In the genomic region with DNA sequence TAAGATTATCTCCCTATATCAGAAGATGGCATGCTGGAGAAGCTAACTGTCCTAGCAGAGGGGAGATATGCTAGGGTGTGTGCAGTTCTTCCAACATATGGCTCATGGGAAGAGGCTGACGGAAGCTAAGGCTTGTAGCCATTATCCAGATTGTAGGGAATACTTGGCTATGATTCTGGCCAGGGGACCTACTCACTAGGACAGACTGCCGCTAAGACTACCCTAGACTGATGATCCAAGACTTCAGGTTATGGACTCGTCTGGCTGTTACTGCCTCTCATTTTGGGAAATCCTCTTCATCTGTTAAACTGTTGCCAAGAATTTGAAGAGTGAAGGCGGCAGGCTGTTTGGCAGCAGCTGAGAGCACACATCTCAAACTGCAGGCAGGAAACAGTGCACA, we compare ENCODE assay signal across 37 mouse cellular contexts. TPM values are rescaled to one million over a fixed set of nuclear protein-coding genes. Genes with fewer than 3 reads are reported as not detected.
A peak's percentile ranks its signal among the peaks of the same experiment; 100 is the strongest.
DNase-seq lines count a peak whose midpoint lies in the region; ATAC-seq and TF ChIP-seq lines count a peak whose summit lies in the region.
"Had no signal": no experiment of that assay in that cellular context is flagged by ENCODE, and none has a peak within 500 bp of the region (broad histone marks: within the 10 kb centered on the region; RNA-seq: fewer than 3 reads in every experiment).

No protein-coding gene starts in this region.

- no peak overlapping the region for H3K9ac ChIP-seq in forebrain, embryonic 16.5 days (replicated peaks; ENCODE audit: low read depth, low read length)
- no peak overlapping the region for H3K9ac ChIP-seq in forebrain, embryonic 11.5 days (ENCODE audit: low read length)
- H3K9ac ChIP-seq: embryonic facial prominence, embryonic 15.5 days; heart, embryonic 13.5 days; hindbrain, embryonic 15.5 days; kidney, embryonic 15.5 days; liver, embryonic 14.5 days; midbrain, embryonic 15.5 days; neural tube, embryonic 15.5 days had no signal

- ATAC-seq in forebrain, embryonic 16.5 days = peak; percentile 58
- no peak for ATAC-seq in forebrain, embryonic 11.5 days (replicated peaks; ENCODE audit: low FRiP score)
- ATAC-seq: activated CD4-positive, CD25-positive, alpha-beta regulatory T cell, adult 4 months; forebrain, embryonic 14.5 days; inflammation-experienced regulatory T-cells, adult 6 months; midbrain, embryonic 15.5 days had no signal

- no peak overlapping the region for H3K27ac ChIP-seq in forebrain, embryonic 16.5 days (ENCODE audit: low read length)
- no peak overlapping the region for H3K27ac ChIP-seq in forebrain, embryonic 11.5 days (ENCODE audit: low read depth, low read length)
- H3K27ac ChIP-seq in left cerebral cortex, adult 2 months = no peak overlapping the region; the same call in 1 of the 2 replicates
- H3K27ac ChIP-seq: embryonic facial prominence, embryonic 10.5 days; embryonic facial prominence, embryonic 15.5 days; gastrocnemius, adult 2 months; heart, embryonic 13.5 days; hindbrain, embryonic 15.5 days; kidney, embryonic 15.5 days; layer of hippocampus, adult 2 months; liver, embryonic 14.5 days; macrophage; midbrain, embryonic 15.5 days; neural tube, embryonic 15.5 days had no signal

- intact Hi-C loops in left cerebral cortex, adult 2 months (cut with DNase I) = no loop called here

- DNase-seq in forebrain, embryonic 11.5 days (ENCODE audit: low spot score) = no peak
- peak; percentile 9 to 40 for DNase-seq in left cerebral cortex, adult 18-20 months (ENCODE audit: low spot score in 2 of 2)
- DNase-seq in left cerebral cortex, adult 2 months (ENCODE audit: extremely low spot score in 1 of 2, low spot score in 2 of 2) = no peak
- peak; percentile 43 for DNase-seq in right cerebral cortex, adult 18-20 months
- DNase-seq in right cerebral cortex, postnatal 14 days = no peak
- DNase-seq in adrenal gland, postnatal 4 days (ENCODE audit: low spot score in 2 of 2) = no peak
- no peak for DNase-seq in kidney, adult 11 months
- DNase-seq: adrenal gland, adult 2 months; adrenal gland, postnatal 36 days; cerebellum, adult 8-10 months; cerebellum, postnatal 25 days; gastrocnemius, adult 2 months; heart, postnatal 10 days; kidney, adult 18-20 months; kidney, postnatal 25 days; liver; lung, adult 2 months; lung, postnatal 10 days; retina, postnatal 1 day; spleen, adult 18-20 months; thymus, adult 2 months; thymus, postnatal 36 days had no signal

- no peak overlapping the region for H3K4me3 ChIP-seq in forebrain, embryonic 16.5 days (replicated peaks; ENCODE audit: low read length)
- H3K4me3 ChIP-seq in forebrain, embryonic 11.5 days (ENCODE audit: low read depth, low read length) = no peak overlapping the region
- no peak overlapping the region for H3K4me3 ChIP-seq in left cerebral cortex, adult 2 months
- H3K4me3 ChIP-seq: embryonic facial prominence, embryonic 10.5 days; embryonic facial prominence, embryonic 15.5 days; gastrocnemius, adult 2 months; heart, embryonic 13.5 days; hindbrain, embryonic 15.5 days; kidney, embryonic 15.5 days; layer of hippocampus, adult 2 months; midbrain, embryonic 15.5 days; neural tube, embryonic 15.5 days had no signal

- no peaks in the 10 kb centered on the region for H3K36me3 ChIP-seq in forebrain, embryonic 16.5 days (ENCODE audit: control insufficient read depth, insufficient read depth)
- H3K36me3 ChIP-seq in forebrain, embryonic 11.5 days (ENCODE audit: control insufficient read depth, insufficient read depth, low read length) = no peaks in the 10 kb centered on the region
- H3K36me3 ChIP-seq: embryonic facial prominence, embryonic 10.5 days; embryonic facial prominence, embryonic 15.5 days; heart, embryonic 13.5 days; hindbrain, embryonic 15.5 days; kidney, embryonic 15.5 days; midbrain, embryonic 15.5 days; neural tube, embryonic 15.5 days had no signal

- no peaks in the 10 kb centered on the region for H3K9me3 ChIP-seq in forebrain, embryonic 16.5 days (ENCODE audit: control insufficient read depth, low read length)
- no peaks in the 10 kb centered on the region for H3K9me3 ChIP-seq in forebrain, embryonic 11.5 days (ENCODE audit: control insufficient read depth, low read length)
- H3K9me3 ChIP-seq: embryonic facial prominence, embryonic 10.5 days; embryonic facial prominence, embryonic 15.5 days; heart, embryonic 13.5 days; hindbrain, embryonic 15.5 days; kidney, embryonic 15.5 days; midbrain, embryonic 15.5 days; neural tube, embryonic 15.5 days had no signal

- H3K4me2 ChIP-seq in forebrain, embryonic 16.5 days (ENCODE audit: low read length) = no peak overlapping the region
- H3K4me2 ChIP-seq in forebrain, embryonic 11.5 days (ENCODE audit: low read depth, low read length, severe bottlenecking) = no peak overlapping the region
- H3K4me2 ChIP-seq: embryonic facial prominence, embryonic 15.5 days; heart, embryonic 13.5 days; hindbrain, embryonic 15.5 days; kidney, embryonic 15.5 days; midbrain, embryonic 15.5 days; neural tube, embryonic 15.5 days had no signal

- WGBS in forebrain, embryonic 16.5 days = 73% methylated on average over 4 of the region's 4 CpGs
- WGBS in forebrain, embryonic 11.5 days = 89% methylated on average over 4 of the region's 4 CpGs

- H3K4me1 ChIP-seq in forebrain, embryonic 16.5 days (replicated peaks; ENCODE audit: control insufficient read depth, insufficient read depth, low read length) = no peaks in the 10 kb centered on the region
- no peaks in the 10 kb centered on the region for H3K4me1 ChIP-seq in forebrain, embryonic 11.5 days (replicated peaks; ENCODE audit: control insufficient read depth, insufficient read depth, low read length)
- H3K4me1 ChIP-seq: embryonic facial prominence, embryonic 10.5 days; embryonic facial prominence, embryonic 15.5 days; heart, embryonic 13.5 days; hindbrain, embryonic 15.5 days; kidney, embryonic 15.5 days; midbrain, embryonic 15.5 days; neural tube, embryonic 15.5 days had no signal

- TF ChIP-seq CTCF in left cerebral cortex, adult 2 months (IDR thresholded peaks at IDR 0.05) = no peak

- H3K27me3 ChIP-seq in forebrain, embryonic 16.5 days (replicated peaks; ENCODE audit: control insufficient read depth, insufficient read depth, low read length) = no peaks in the 10 kb centered on the region
- H3K27me3 ChIP-seq in forebrain, embryonic 11.5 days (ENCODE audit: control insufficient read depth, insufficient read depth, low read length) = no peaks in the 10 kb centered on the region
- H3K27me3 ChIP-seq: CH12.LX; embryonic facial prominence, embryonic 15.5 days; heart, embryonic 13.5 days; hindbrain, embryonic 15.5 days; kidney, embryonic 15.5 days; midbrain, embryonic 15.5 days; neural tube, embryonic 15.5 days had no signal

RNA-seq across cellular contexts. Expression of gene Wdr1, which starts 20.0 kb away (rescaled TPM):
- polyA plus RNA-seq in forebrain, embryonic 16.5 days (2015; fragmentation: Nextera tagmentation; extraction: Ambion mirVana) = 190 and 193 TPM in 2 replicates
- polyA plus RNA-seq in forebrain, embryonic 11.5 days (2014; fragmentation: Nextera tagmentation; extraction: Ambion mirVana) = 157 and 174 TPM in 2 replicates
- 100 to 1,000 TPM; 150 to 157 TPM for total RNA-seq in left cerebral cortex, adult 18-20 months (2021)
- total RNA-seq in left cerebral cortex, adult 2 months (2021) = 100 to 1,000 TPM; 149 to 155 TPM
- total RNA-seq in adrenal gland, postnatal 4 days (2021) = 100 to 1,000 TPM; 128 to 133 TPM

Comparison
In these comparisons a context has a peak if more than half of its experiments do, and no peak if none do; other contexts are left out.
1. DNase-seq: peak in left cerebral cortex, adult 18-20 months (2 of 2) and right cerebral cortex, adult 18-20 months (single experiment); none in forebrain, embryonic 11.5 days (single experiment), left cerebral cortex, adult 2 months (0 of 2), right cerebral cortex, postnatal 14 days (single experiment), adrenal gland, postnatal 4 days (0 of 2) and kidney, adult 11 months (single experiment).